Mouse (Mus musculus) ES-Bruce4 (cell line): ENCODE measurements at regions not wholly inside any gene's neighbourhood (a gene's known extent, or its start where the extent isn't known, plus 50 kb on each side); places are given as distances from the start of the nearest gene placed in this dataset.

ENCODE experiments used
- H3K27ac ChIP-seq: 2 replicates; pipeline ENCODE4 v1.5.1; 2012; ENCODE audit warnings: low read length, inconsistent platforms; ENCODE audit not compliant: insufficient read depth
- H3K27me3 ChIP-seq: 2 replicates; pipeline ENCODE4 v1.6.1; 2012; ENCODE audit warnings: mild to moderate bottlenecking, low read length, inconsistent platforms; ENCODE audit not compliant: control insufficient read depth, poor library complexity, insufficient read depth, severe bottlenecking
- H3K36me3 ChIP-seq: 2 replicates; pipeline ENCODE4 v1.6.1; 2012; ENCODE audit warnings: inconsistent platforms, mild to moderate bottlenecking, low read length, moderate library complexity; ENCODE audit not compliant: control insufficient read depth, poor library complexity, insufficient read depth, severe bottlenecking
- H3K4me1 ChIP-seq: one replicate; pipeline ENCODE4 v1.8.1; 2011; ENCODE audit warnings: low read length; ENCODE audit not compliant: control insufficient read depth, insufficient read depth
- H3K4me3 ChIP-seq: 2 replicates; pipeline ENCODE4 v1.5.1; 2011; ENCODE audit warnings: low read depth, mild to moderate bottlenecking, low read length
- H3K9ac ChIP-seq: 2 replicates; pipeline ENCODE4 v1.6.1; 2012; ENCODE audit warnings: low read depth, mild to moderate bottlenecking, inconsistent platforms; ENCODE audit not compliant: poor library complexity, severe bottlenecking
- H3K9me3 ChIP-seq: replicated peaks from 2 replicates; pipeline ENCODE4 v1.6.1; 2012; ENCODE audit warnings: mild to moderate bottlenecking, low read length, inconsistent platforms; ENCODE audit not compliant: control insufficient read depth, poor library complexity, insufficient read depth, severe bottlenecking
- CTCF ChIP-seq: IDR thresholded peaks from one replicate; pipeline ENCODE4 v1.8.1; 2011; ENCODE audit warnings: low read depth, low read length
- EP300 ChIP-seq: IDR thresholded peaks from 2 replicates; pipeline ENCODE4 v1.6.1; 2011; ENCODE audit warnings: low read depth, low read length; ENCODE audit not compliant: insufficient read depth
- POLR2A ChIP-seq: IDR thresholded peaks from one replicate; pipeline ENCODE4 v1.8.1; 2011; ENCODE audit warnings: low read length; ENCODE audit not compliant: insufficient read depth

GRCm38 (mm10) chr10:117540112-117540594, 89.1 kb upstream of the Cpm start:
- Histone ChIP-seq H3K9me3 (no peaks in the 10 kb centered on the region), H3K36me3 (no peaks in the 10 kb centered on the region), H3K4me3 (no peak overlapping the region), H3K9ac (no peak overlapping the region), H3K27me3 (no peaks in the 10 kb centered on the region; the same call in 1 of the 2 replicates), H3K27ac (no peak overlapping the region), H3K4me1 (no peaks in the 10 kb centered on the region)
- TF ChIP-seq CTCF: no peak
- no peak for TF ChIP-seq POLR2A
- no peak for TF ChIP-seq EP300

- TF ChIP-seq EP300: no peak
- TF ChIP-seq POLR2A: no peak
- no peak for TF ChIP-seq CTCF
These were observed 89.8 kb upstream of the Cpm start for GRCm38 (mm10) chr10:117539532-117539931.

GRCm38 (mm10) chr10:117538725-117539124, 90.6 kb upstream of the Cpm start:
- H3K9me3 ChIP-seq: no peaks in the 10 kb centered on the region
- H3K36me3 ChIP-seq: no peaks in the 10 kb centered on the region
- TF ChIP-seq POLR2A (no peak), EP300 (no peak), CTCF (no peak)
- no peak overlapping the region for H3K9ac ChIP-seq
- no peak overlapping the region for H3K27ac ChIP-seq
- H3K27me3 ChIP-seq: no peaks in the 10 kb centered on the region; the same call in 1 of the 2 replicates
- no peaks in the 10 kb centered on the region for H3K4me1 ChIP-seq
- H3K4me3 ChIP-seq: no peak overlapping the region

More at GRCm38 (mm10) chr10:117539532-117539931, 89.8 kb upstream of the Cpm start:
- H3K36me3 ChIP-seq: no peaks in the 10 kb centered on the region
- no peaks in the 10 kb centered on the region for H3K9me3 ChIP-seq
- no peak overlapping the region for H3K27ac ChIP-seq
- no peak overlapping the region for H3K4me3 ChIP-seq
- H3K9ac ChIP-seq: no peak overlapping the region
- H3K4me1 ChIP-seq: no peaks in the 10 kb centered on the region
- H3K27me3 ChIP-seq: no peaks in the 10 kb centered on the region; the same call in 1 of the 2 replicates

- H3K4me1 ChIP-seq: no peaks in the 10 kb centered on the region
- no peak overlapping the region for H3K27ac ChIP-seq
- H3K27me3 ChIP-seq: no peaks in the 10 kb centered on the region
- no peaks in the 10 kb centered on the region for H3K36me3 ChIP-seq
- H3K9ac ChIP-seq: no peak overlapping the region
- H3K4me3 ChIP-seq: no peak overlapping the region
- no peak for TF ChIP-seq POLR2A
- no peak for TF ChIP-seq EP300
- TF ChIP-seq CTCF: no peak
- no peaks in the 10 kb centered on the region for H3K9me3 ChIP-seq
These were observed 92.3 kb upstream of the Cpm start for GRCm38 (mm10) chr10:117536769-117537599.

- Histone ChIP-seq H3K9me3 (no peaks in the 10 kb centered on the region), H3K36me3 (no peaks in the 10 kb centered on the region), H3K27me3 (no peaks in the 10 kb centered on the region), H3K4me1 (no peaks in the 10 kb centered on the region), H3K4me3 (no peak overlapping the region), H3K27ac (no peak overlapping the region), H3K9ac (no peak overlapping the region)
- TF ChIP-seq POLR2A (no peak), CTCF (no peak), EP300 (no peak)
These were observed 93.5 kb upstream of the Cpm start for GRCm38 (mm10) chr10:117535843-117536242.

GRCm38 (mm10) chr10:117534992-117535719, 94.1 kb upstream of the Cpm start:
- Histone ChIP-seq H3K4me3 (no peak overlapping the region), H3K36me3 (no peaks in the 10 kb centered on the region), H3K4me1 (no peaks in the 10 kb centered on the region), H3K27ac (no peak overlapping the region), H3K9me3 (no peaks in the 10 kb centered on the region), H3K27me3 (no peaks in the 10 kb centered on the region), H3K9ac (no peak overlapping the region)
- TF ChIP-seq CTCF: no peak
